Comparison of ENCODE assay signal across 10 mouse cellular contexts in the genomic region with DNA sequence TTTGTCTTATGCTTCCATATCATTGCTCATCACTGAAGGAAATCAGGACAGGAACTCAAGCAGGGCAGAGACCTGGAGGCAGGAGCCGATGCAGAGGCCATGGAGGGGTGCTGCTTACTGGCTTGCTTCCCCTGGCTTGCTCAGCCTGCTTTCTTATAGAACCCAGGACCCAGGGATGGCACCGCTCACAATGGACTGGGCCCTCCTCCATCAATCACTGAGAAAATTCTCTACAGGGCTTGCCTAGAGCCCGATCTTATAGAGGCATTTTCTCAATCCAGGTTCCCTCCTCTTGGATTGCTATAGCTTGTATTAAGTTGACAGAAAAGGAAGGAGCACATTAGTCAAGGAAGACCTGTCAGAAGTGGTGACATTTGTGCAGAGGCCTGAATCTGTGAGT. TPM values are rescaled to one million over a fixed set of nuclear protein-coding genes. Genes with fewer than 3 reads are reported as not detected.
A peak's percentile ranks its signal among the peaks of the same experiment; 100 is the strongest.
DNase-seq lines count a peak whose midpoint lies in the region; ATAC-seq and TF ChIP-seq lines count a peak whose summit lies in the region.
"Had no signal": no experiment of that assay in that cellular context is flagged by ENCODE, and none has a peak within 500 bp of the region (broad histone marks: within the 10 kb centered on the region; RNA-seq: fewer than 3 reads in every experiment).

No protein-coding gene starts in this region.

- DNase-seq in layer of hippocampus, adult 2 months (ENCODE audit: low spot score in 2 of 2) = peak in 1 of 2 experiments; percentile 7
- DNase-seq in layer of hippocampus, adult 18-20 months (ENCODE audit: low spot score in 2 of 2) = no peak
- DNase-seq in limb, embryonic 10.5 days (ENCODE audit: low spot score) = no peak
- DNase-seq in B cell, adult 2 months = no peak
- DNase-seq: cerebellum, postnatal 36 days had no signal

- peak overlapping the region; percentile 76; the same call in 1 of the 2 replicates for H3K4me2 ChIP-seq in forebrain, embryonic 13.5 days
- peak overlapping the region; percentile 73; the same call in 1 of the 2 replicates for H3K4me2 ChIP-seq in stomach, embryonic 14.5 days (replicated peaks; ENCODE audit: low read depth, low read length)

- no peak overlapping the region for H3K9ac ChIP-seq in forebrain, embryonic 13.5 days
- no peak overlapping the region for H3K9ac ChIP-seq in stomach, embryonic 14.5 days (replicated peaks; ENCODE audit: low read depth, low read length)

- H3K36me3 ChIP-seq in forebrain, embryonic 13.5 days (ENCODE audit: poor library complexity, severe bottlenecking) = no peaks in the 10 kb centered on the region
- no peaks in the 10 kb centered on the region for H3K36me3 ChIP-seq in limb, embryonic 10.5 days
- no peaks in the 10 kb centered on the region for H3K36me3 ChIP-seq in stomach, embryonic 14.5 days (ENCODE audit: control insufficient read depth, insufficient read depth, low read length)

- no peak overlapping the region; the same call in 1 of the 2 replicates for H3K27ac ChIP-seq in layer of hippocampus, adult 2 months
- no peak overlapping the region for H3K27ac ChIP-seq in forebrain, embryonic 13.5 days
- no peak overlapping the region for H3K27ac ChIP-seq in limb, embryonic 10.5 days
- no peak overlapping the region for H3K27ac ChIP-seq in stomach, embryonic 14.5 days (ENCODE audit: low read length)

- H3K9me3 ChIP-seq in forebrain, embryonic 13.5 days (replicated peaks) = no peaks in the 10 kb centered on the region
- no peaks in the 10 kb centered on the region for H3K9me3 ChIP-seq in limb, embryonic 10.5 days (replicated peaks)
- H3K9me3 ChIP-seq in stomach, embryonic 14.5 days (ENCODE audit: control insufficient read depth, low read depth, low read length) = no peaks in the 10 kb centered on the region

- H3K4me1 ChIP-seq in forebrain, embryonic 13.5 days = peaks cover 18% of the 10 kb centered on the region
- peaks cover 15% of the 10 kb centered on the region for H3K4me1 ChIP-seq in limb, embryonic 10.5 days
- 0 out of 2 replicates have a peak, but pooled peaks cover 4% of the 10 kb centered on the region for H3K4me1 ChIP-seq in stomach, embryonic 14.5 days (ENCODE audit: control insufficient read depth, insufficient read depth, low read length)

- ATAC-seq in forebrain, embryonic 13.5 days = no peak
- ATAC-seq in stomach, embryonic 14.5 days (ENCODE audit: insufficient number of reproducible peaks, insufficient read depth, low FRiP score, low read depth) = no peak
- no peak for ATAC-seq in CD4-positive, CD25-positive, alpha-beta regulatory T cell, adult 4 months

- no peak for TF ChIP-seq CTCF in layer of hippocampus, adult 2 months (conservative IDR thresholded peaks at IDR 0.05)

- WGBS in forebrain, embryonic 13.5 days = 58% methylated on average over 3 of the region's 3 CpGs
- 56% methylated on average over 3 of the region's 3 CpGs for WGBS in limb, embryonic 10.5 days
- WGBS in stomach, embryonic 14.5 days = 59% methylated on average over 3 of the region's 3 CpGs

- peak overlapping the region; percentile 62 for H3K4me3 ChIP-seq in layer of hippocampus, adult 2 months
- peak overlapping the region; percentile 44; the same call in 1 of the 2 replicates for H3K4me3 ChIP-seq in forebrain, embryonic 13.5 days
- H3K4me3 ChIP-seq in limb, embryonic 10.5 days = peak overlapping the region; percentile 51; the same call in 1 of the 2 replicates
- H3K4me3 ChIP-seq in stomach, embryonic 14.5 days (ENCODE audit: low read depth, low read length) = peak overlapping the region; percentile 42; the same call in 1 of the 2 replicates

- peaks cover 56% of the 10 kb centered on the region for H3K27me3 ChIP-seq in forebrain, embryonic 13.5 days
- peaks cover 78% of the 10 kb centered on the region for H3K27me3 ChIP-seq in limb, embryonic 10.5 days (ENCODE audit: low read depth, poor library complexity, severe bottlenecking)
- peaks cover 28% of the 10 kb centered on the region for H3K27me3 ChIP-seq in stomach, embryonic 14.5 days (ENCODE audit: control insufficient read depth, insufficient read depth, low read length)

RNA-seq across cellular contexts. Expression of gene Pllp, which starts 0.5 kb away (rescaled TPM):
- 10 to 100 TPM; 37.5 to 39.8 TPM for total RNA-seq in layer of hippocampus, adult 2 months (2021)
- 10 to 100 TPM; 37.0 to 42.6 TPM for total RNA-seq in layer of hippocampus, adult 18-20 months (2021)
- polyA plus RNA-seq in forebrain, embryonic 13.5 days (2015; fragmentation: Nextera tagmentation; extraction: Ambion mirVana) = 0.55 and 0.63 TPM in 2 replicates
- polyA plus RNA-seq in limb, embryonic 10.5 days (2016; fragmentation: Nextera tagmentation; extraction: Ambion mirVana) = 0.48 TPM in 1 of 2 replicates, not detected in the other
- polyA plus RNA-seq in stomach, embryonic 14.5 days (2014; fragmentation: Nextera tagmentation; extraction: Ambion mirVana) = 65.6 and 70.4 TPM in 2 replicates
- under 1 TPM in 1 of 2 experiments, not detected in 1; 0.47 TPM for polyA plus RNA-seq in CD4-positive, CD25-positive, alpha-beta regulatory T cell, adult 4 months (2017; shearing (Covaris generic))
- total RNA-seq: MEL had no signal

RNA-seq across cellular contexts. Expression of gene Arl2bp, which starts 30.2 kb away (rescaled TPM):
- 100 to 1,000 TPM; 145 to 147 TPM for total RNA-seq in layer of hippocampus, adult 2 months (2021)
- total RNA-seq in layer of hippocampus, adult 18-20 months (2021) = 100 to 1,000 TPM; 138 to 153 TPM
- 254 and 265 TPM in 2 replicates for polyA plus RNA-seq in forebrain, embryonic 13.5 days (2015; fragmentation: Nextera tagmentation; extraction: Ambion mirVana)
- polyA plus RNA-seq in limb, embryonic 10.5 days (2016; fragmentation: Nextera tagmentation; extraction: Ambion mirVana) = 175 and 189 TPM in 2 replicates
- polyA plus RNA-seq in stomach, embryonic 14.5 days (2014; fragmentation: Nextera tagmentation; extraction: Ambion mirVana) = 49.7 and 60.6 TPM in 2 replicates
- polyA plus RNA-seq in CD4-positive, CD25-positive, alpha-beta regulatory T cell, adult 4 months (2017; shearing (Covaris generic)) = 10 to 100 TPM; 22.2 to 28.4 TPM

RNA-seq across cellular contexts. Expression of gene Ccl22, which starts 48.8 kb away (rescaled TPM):
- under 1 TPM in 1 of 2 experiments, not detected in 1; 0.37 TPM for total RNA-seq in layer of hippocampus, adult 2 months (2021)
- total RNA-seq in layer of hippocampus, adult 18-20 months (2021) = under 1 TPM; 0.15 to 0.23 TPM
- not detected in 2 replicates for polyA plus RNA-seq in forebrain, embryonic 13.5 days (2015; fragmentation: Nextera tagmentation; extraction: Ambion mirVana)
- polyA plus RNA-seq in limb, embryonic 10.5 days (2016; fragmentation: Nextera tagmentation; extraction: Ambion mirVana) = not detected in 2 replicates
- polyA plus RNA-seq in stomach, embryonic 14.5 days (2014; fragmentation: Nextera tagmentation; extraction: Ambion mirVana) = not detected in 2 replicates
- polyA plus RNA-seq in CD4-positive, CD25-positive, alpha-beta regulatory T cell, adult 4 months (2017; shearing (Covaris generic)) = not detected
- total RNA-seq: adrenal gland, postnatal 25 days; MEL had no signal

Comparison
In these comparisons a context has a peak if more than half of its experiments do, and no peak if none do; other contexts are left out.
1. RNA of gene Pllp, which starts 0.5 kb away (polyA plus RNA-seq): 65.6 to 70.4 TPM in stomach, embryonic 14.5 days; 0.55 to 0.63 TPM in forebrain, embryonic 13.5 days, 0.47 TPM in CD4-positive, CD25-positive, alpha-beta regulatory T cell, adult 4 months and 0.48 TPM in limb, embryonic 10.5 days; every median in the first group is over 10 times any median in the second.
2. Peak in every context shown above with its lines, with median percentiles within 50 percentile points of each other: H3K4me3 ChIP-seq.